Mouse (Mus musculus) cerebral cortex, adult 2 months (tissue): ENCODE results near the gene Copg1.

ENCODE experiments used
- WGBS: fragments of 180-500 bp; shearing (Covaris S2); methylation state at CpG from one replicate; pipeline ENCODE4 v1.1.7; 2018; 5-methylcytosine and 5-hydroxymethylcytosine counted together

Gene Copg1

DNA sequence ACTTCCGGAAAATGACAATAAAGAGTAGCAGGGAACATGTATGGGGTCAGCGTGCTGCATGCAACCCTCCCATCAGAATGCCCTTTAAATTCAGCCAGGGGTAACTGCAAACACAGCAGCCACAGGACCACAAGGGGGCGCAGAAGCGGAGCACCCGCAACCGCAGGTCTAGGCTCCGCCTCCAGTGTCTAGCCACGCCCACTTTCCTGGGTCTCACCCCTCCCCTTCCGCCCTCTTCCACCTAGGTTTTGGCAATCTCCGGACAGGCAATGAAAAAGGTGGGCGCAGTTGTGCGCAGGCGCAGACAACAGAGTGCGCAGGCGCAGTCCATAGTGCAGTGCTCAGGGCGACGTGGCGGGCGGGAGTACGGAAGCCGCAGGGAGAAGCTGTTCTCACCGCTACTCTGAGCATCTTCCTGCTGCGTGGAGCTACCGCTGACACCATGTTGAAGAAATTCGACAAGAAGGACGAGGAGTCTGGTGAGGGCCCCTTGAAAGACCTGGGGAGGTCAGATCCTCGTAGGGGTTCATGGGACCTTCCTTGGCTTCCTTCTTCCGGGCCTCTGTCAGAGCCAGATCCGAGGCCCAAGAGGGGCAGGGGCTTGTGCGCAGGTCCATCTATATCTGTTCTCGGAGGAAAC is at the start of gene Copg1:
Copg1 (plus strand) TSS at position 221 of the 640 bp plus-strand sequence.
- WGBS, result under 1% methylated on average over 31 of the region's 31 CpGs

GRCm38 (mm10) chr6:87838551-87839197 is 48.9 kb upstream of the Copg1 start, which contains the start of gene Isy1:
Gene Isy1 (minus strand): TSS chr6:87838798.
- under 1% methylated on average over 46 of the region's 46 CpGs for WGBS

DNA sequence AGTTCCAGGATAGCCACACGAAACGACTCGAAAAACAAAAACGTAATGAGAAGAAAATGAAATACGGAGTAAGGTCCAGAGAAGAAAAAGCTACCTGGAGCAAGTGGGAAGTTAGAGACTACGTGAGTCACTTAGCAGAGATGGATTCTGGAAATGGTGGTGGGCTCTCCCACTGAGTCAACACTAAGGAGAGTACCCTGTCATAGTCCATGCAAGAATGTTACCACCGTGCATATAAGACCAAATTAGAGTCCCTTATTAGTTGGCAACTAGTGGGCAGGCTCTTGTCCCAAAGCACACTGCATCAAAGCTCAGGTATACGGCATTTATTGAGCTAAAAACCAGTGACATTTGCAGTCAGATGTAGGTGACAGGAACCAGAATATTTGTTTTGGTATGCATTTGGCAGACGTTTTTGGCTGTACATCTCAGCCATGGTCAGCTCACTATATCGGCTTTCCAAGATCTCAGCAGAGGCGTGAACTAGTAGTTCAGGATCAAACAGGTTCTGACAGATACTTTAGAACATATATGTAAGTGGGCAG is 47.7 kb upstream of the Copg1 start:
- 58% methylated on average over 11 of the region's 11 CpGs for WGBS

DNA sequence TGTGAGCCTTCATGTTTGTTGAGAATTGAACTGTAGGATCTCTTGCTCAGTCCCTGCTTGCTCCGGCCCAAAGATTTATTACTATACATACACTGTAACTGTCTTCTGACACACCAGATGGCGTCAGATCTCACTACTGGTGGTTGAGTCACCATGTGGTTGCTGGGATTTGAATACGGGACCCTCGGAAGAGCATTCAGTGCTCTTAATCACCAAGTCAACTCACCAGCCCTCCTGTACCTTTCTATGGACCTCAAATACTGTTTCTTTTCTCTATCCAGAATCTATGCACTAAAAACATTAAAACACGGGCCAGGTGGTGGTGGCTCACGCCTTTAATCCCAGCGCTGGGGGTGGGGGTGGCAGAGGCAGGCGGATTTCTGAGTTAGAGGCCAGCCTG is 46.0 kb upstream of the Copg1 start:
- 62% methylated on average over 8 of the region's 8 CpGs for WGBS

DNA sequence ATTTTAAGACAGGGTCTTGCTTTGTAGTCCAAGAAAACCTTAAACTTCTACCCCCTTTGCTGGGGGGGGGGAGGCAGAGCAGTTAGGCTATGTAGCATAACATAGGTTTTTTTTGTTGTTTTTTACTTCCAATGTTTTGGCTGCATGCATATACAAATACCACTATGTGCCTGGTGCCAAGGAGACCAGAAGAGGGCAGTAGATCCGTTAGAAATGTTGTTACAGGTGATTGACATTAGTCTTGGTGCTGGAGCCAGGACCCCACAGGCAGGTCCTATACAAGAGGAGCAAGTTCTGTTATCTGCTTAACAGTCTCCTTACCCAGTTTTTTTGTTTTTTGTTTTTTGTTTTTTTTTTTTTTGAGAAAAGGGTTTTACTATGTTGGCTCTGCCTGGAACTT is 45.4 kb upstream of the Copg1 start:
- WGBS, result 5% methylated on average over 1 of the region's 1 CpGs

DNA sequence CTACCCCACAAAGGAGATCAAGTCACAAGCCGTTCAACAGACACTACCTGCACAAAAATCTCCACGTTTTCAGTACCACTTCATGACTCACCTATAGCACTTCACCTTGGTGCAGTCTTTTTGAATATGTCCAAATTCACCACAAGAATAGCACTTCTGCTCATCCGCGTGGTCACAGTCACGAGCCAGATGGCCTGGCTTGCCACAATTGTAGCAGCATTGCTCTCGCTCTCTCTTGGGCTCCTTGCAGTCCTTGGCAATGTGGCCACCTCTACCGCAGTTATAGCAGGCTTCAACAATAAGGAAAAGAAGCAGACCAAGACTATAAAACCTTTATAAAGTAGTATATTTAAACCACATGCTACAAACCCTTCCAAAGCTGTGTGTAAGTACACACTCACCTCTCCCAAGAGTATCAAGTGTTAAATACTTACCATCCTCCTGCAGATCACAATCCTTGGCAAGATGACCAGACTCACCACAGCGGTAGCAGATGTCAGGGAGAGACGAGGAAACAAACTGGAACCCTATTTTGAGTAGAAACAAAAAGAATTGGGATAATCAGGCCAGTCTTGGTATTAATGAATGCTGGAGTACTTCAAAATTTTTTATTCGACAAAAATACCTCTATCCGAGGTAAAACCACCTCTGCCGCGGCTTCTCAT is 42.5 kb upstream of the Copg1 start:
- WGBS, result 70% methylated on average over 13 of the region's 13 CpGs

GRCm38 (mm10) chr6:87846813-87847212 is 40.8 kb upstream of the Copg1 start:
- 78% methylated on average over 1 of the region's 1 CpGs for WGBS

DNA sequence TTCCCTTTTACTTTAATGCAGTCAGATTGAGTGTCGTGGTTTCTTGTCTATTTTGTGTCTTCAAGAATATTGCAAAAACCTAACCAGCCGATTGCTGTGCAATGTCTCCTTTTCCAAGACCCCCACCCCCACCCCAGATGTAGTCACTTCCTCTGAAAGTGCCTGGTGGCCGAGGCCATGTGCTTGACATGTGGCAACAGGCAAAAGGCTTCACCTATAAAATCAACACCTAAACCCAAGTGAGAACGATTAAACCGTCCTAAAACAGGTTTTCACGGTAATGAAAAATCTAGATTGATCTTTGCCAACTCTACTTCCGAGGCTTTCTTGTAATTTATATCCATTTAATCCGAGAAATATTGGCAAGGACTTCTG is 37.8 kb upstream of the Copg1 start:
- WGBS, result under 1% methylated on average over 8 of the region's 8 CpGs

DNA sequence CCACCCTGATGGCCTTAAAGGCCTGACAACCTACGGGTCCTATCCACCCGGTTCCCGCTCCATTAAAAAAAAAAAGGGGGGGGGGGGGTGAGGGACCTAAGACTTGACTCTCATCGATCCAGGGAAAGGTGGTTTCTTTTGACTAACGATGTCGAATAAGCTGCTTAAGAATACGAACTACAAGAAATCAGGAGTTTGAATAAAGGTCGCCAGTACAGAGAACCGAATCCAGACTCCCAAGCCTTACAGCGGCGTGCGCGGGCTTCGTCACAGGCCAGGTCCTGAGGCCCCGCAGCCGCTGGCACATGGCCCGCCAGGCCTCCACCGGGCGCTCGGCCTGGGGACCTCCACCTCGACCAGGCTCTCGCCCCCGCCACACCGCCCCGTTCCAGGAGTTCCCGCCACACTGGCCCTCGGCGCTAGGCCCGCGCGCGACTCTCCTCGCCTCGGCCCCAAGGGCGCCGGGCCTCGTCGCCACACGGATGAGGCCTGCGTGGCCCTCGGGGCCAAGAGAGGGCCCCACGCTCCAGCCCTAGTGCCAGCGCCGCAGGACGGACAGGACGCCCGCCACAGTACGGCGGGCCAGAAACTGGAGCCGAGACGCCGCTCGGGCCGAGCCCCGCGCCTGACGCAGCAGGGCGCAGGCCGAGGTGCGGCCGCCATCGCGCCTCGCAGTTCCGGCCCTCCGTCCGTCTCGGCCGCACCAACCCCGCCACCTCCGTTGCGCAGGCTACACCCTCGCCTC is 37.3 kb upstream of the Copg1 start:
- under 1% methylated on average over 71 of the region's 73 CpGs for WGBS

GRCm38 (mm10) chr6:87850900-87851614 is 36.6 kb upstream of the Copg1 start, which contains the start of gene Cnbp:
Gene Cnbp (minus strand): TSS chr6:87851106.
- under 1% methylated on average over 55 of the region's 55 CpGs for WGBS

- 88% methylated on average over 6 of the region's 6 CpGs for WGBS
These were observed 35.7 kb upstream of the Copg1 start for GRCm38 (mm10) chr6:87851871-87852270.

- WGBS, result 83% methylated on average over 4 of the region's 4 CpGs
These were observed 34.2 kb upstream of the Copg1 start for GRCm38 (mm10) chr6:87853446-87853845.

DNA sequence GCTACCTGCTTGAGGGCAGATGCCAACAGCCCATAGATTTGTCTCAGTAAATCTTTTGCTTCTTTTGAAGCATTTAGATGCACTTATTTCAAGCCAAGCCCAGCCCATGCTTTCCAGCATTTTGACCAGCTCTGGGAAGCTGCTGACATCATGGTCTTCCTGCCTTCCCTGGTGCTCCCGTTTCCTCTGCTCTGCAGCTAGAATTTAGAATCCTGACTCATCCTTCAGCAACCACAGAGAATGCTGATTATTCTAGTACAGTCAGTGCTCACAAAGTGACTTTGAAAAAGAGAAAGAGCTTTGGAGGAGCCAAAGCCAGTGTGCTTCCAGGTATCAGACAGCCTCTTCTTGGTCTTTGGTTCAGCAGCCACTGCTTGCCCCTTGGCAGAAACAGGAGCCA is 30.5 kb upstream of the Copg1 start:
- 5% methylated on average over 1 of the region's 1 CpGs for WGBS

DNA sequence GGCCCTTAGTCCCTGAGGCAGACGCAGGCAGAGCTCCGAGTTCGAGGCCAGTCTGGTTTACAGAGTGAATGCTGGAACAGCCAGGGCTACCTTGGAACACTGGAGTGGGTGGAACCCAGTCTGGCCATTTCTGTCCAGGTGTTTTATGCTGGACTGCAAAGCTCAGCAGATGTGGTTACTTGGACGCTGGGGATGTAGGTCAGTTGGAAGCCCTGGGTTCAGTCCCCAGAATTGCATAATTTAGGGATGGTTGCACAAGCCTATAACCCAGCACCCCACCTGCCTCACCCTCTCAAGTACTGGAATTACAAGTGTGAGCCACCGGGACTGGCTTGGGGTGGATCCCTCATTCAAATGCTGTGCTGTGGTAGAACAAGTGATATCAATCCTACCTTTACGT is 21.4 kb upstream of the Copg1 start:
- 92% methylated on average over 6 of the region's 6 CpGs for WGBS

GRCm38 (mm10) chr6:87867256-87867655 is 20.4 kb upstream of the Copg1 start:
- 30% methylated on average over 2 of the region's 2 CpGs for WGBS

DNA sequence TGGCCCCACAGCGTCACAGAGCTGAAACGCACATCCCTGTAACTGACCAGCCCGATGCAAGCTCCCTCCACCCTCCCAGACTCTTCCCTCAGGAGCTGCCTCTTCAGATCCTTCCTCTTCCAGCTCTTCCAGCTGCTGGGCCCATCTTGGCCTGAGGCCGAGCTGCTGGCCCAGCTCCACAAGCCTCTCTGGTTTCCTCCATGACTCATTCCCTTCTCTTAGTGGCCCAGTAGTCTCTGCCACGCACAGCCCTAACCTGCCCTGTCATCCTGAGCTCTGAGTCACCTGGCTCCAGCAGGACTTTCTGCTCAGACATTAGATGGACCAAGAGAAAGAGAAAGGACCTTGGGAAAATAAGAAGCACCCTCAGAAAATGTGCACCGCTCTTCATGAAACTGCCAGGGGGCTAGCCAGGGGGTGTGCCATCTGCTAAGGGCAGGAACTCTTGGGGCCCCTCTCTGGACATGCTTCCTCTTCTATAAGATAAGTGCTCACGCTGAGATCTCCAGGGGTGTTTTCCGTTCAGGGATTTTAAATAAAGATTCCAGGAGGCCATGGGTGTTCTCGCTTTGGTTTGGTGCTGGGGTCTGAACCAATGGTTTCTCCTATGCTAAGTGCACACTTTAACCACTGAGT is 18.6 kb upstream of the Copg1 start:
- 62% methylated on average over 9 of the region's 9 CpGs for WGBS

DNA sequence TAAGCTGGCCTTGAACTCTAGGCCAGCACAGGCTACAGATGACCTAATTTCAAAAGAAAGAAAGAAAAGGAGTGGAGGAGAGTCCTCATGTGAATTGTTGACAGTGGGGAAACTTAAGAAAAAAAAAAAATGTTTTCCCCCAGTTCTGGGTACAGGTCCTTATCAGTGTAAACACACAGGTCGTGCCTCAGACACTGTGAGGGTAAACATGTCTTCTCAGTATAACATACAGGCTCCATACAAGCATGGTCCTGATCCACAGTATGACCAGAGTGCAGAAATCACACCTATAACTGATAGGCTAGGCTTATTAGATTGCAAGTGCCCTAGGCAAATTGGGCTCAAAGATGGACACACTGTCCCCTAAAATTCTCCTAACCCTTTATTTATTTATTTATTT is 17.2 kb upstream of the Copg1 start:
- WGBS, result 75% methylated on average over 1 of the region's 1 CpGs

DNA sequence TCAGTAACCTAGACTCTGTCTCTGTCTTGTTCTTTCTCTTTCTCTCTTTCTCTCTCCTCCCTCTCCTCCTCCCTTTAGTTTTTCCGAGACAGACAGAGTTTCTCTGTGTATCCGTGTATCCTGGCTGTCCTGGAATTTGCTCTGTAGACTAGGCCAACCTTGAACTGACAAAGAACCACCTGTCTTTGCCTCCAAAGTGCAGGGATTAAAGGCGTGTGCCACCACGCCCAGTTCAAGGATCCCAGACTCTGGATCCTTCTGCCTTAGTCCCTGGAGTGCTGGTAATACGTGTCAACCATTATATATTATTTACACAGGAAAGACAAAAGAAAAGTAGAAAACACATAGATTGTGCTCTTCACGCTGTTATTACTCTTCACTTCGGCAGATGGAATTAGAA is 16.4 kb upstream of the Copg1 start:
- WGBS, result 91% methylated on average over 7 of the region's 7 CpGs

DNA sequence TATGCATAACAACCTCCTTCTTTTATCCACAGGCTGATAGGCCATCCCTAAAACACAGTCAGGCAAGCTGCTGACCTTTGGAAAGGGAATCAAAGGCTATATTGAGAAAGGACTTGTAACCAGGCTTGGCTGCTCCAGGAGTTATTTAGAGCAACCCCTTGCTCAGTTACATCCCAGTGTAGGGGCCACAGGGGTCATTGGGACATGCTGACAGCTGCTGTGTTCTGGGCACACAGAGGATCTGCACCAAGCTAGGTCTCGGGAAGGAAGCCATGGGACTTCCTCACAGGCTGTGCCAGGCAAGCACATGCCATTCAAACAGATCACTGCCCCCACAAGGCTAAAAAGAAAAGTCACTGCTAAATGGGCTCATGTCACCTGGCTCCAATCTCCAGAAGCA is 14.5 kb upstream of the Copg1 start:
- 41% methylated on average over 1 of the region's 1 CpGs for WGBS

- WGBS, result 98% methylated on average over 2 of the region's 2 CpGs
These were observed 13.7 kb upstream of the Copg1 start for GRCm38 (mm10) chr6:87873963-87874362.

- WGBS, result 66% methylated on average over 1 of the region's 1 CpGs
These were observed 12.5 kb upstream of the Copg1 start for GRCm38 (mm10) chr6:87875083-87875482.
